Mouse (Mus musculus): Measurements from ENCODE around the gene Gramd1c. TPM values are rescaled to one million over a fixed set of nuclear protein-coding genes. Genes with fewer than 3 reads are reported as not detected.

Gramd1c gene
- polyA plus RNA-seq (2012; ENCODE audit: insufficient read depth, low replicate concordance): 1.5 TPM in 1 of 2 replicates, not detected in the other

- H3K4me1 ChIP-seq: peaks cover 20% of the 10 kb centered on the region
- no peak for TF ChIP-seq FLI1 (IDR thresholded peaks at IDR 0.05; ENCODE audit: low read length)
- TF ChIP-seq GATA1 (IDR thresholded peaks at IDR 0.05; ENCODE audit: borderline replicate concordance, low read length): no peak
- no peaks in the 10 kb centered on the region for H3K9me3 ChIP-seq
- H3K27me3 ChIP-seq (replicated peaks): peaks cover 10% of the 10 kb centered on the region
- no peaks in the 10 kb centered on the region for H3K36me3 ChIP-seq (replicated peaks; ENCODE audit: low read length)
- peak within 1 kb of the TSS; percentile 92 for H3K4me3 ChIP-seq (replicated peaks)
Measured at GRCm38 (mm10) chr16:44063025-44063894, at the start of gene Gramd1c. Gramd1c (minus strand) TSS chr16:44063345.

- H3K27me3 ChIP-seq (replicated peaks): no peaks in the 10 kb centered on the region
- H3K4me3 ChIP-seq (replicated peaks): no peak overlapping the region
- H3K9me3 ChIP-seq: no peaks in the 10 kb centered on the region
- peaks cover 9% of the 10 kb centered on the region for H3K4me1 ChIP-seq
- peaks cover 88% of the 10 kb centered on the region for H3K36me3 ChIP-seq (replicated peaks; ENCODE audit: low read length)
- TF ChIP-seq FLI1 (IDR thresholded peaks at IDR 0.05; ENCODE audit: low read length) (no peak), GATA1 (IDR thresholded peaks at IDR 0.05; ENCODE audit: borderline replicate concordance, low read length) (no peak)
Measured at GRCm38 (mm10) chr16:44109002-44109401, 45.9 kb upstream of the Gramd1c start.

GRCm38 (mm10) chr16:44105211-44105610 is 42.1 kb upstream of the Gramd1c start:
- peaks cover 93% of the 10 kb centered on the region for H3K36me3 ChIP-seq (replicated peaks; ENCODE audit: low read length)
- no peak overlapping the region for H3K4me3 ChIP-seq (replicated peaks)
- no peak for TF ChIP-seq GATA1 (IDR thresholded peaks at IDR 0.05; ENCODE audit: borderline replicate concordance, low read length)
- TF ChIP-seq FLI1 (IDR thresholded peaks at IDR 0.05; ENCODE audit: low read length): no peak
- H3K27me3 ChIP-seq (replicated peaks): no peaks in the 10 kb centered on the region
- peaks cover 9% of the 10 kb centered on the region for H3K4me1 ChIP-seq
- no peaks in the 10 kb centered on the region for H3K9me3 ChIP-seq

GRCm38 (mm10) chr16:44103806-44104766 is 40.9 kb upstream of the Gramd1c start:
- TF ChIP-seq FLI1 (IDR thresholded peaks at IDR 0.05; ENCODE audit: low read length) (no peak), GATA1 (IDR thresholded peaks at IDR 0.05; ENCODE audit: borderline replicate concordance, low read length) (no peak)
- peaks cover 5% of the 10 kb centered on the region for H3K4me1 ChIP-seq
- H3K36me3 ChIP-seq (replicated peaks; ENCODE audit: low read length): peaks cover 93% of the 10 kb centered on the region

GRCm38 (mm10) chr16:44102925-44103324 is 39.8 kb upstream of the Gramd1c start:
- H3K36me3 ChIP-seq (replicated peaks; ENCODE audit: low read length): peaks cover 93% of the 10 kb centered on the region
- H3K4me1 ChIP-seq: no peaks in the 10 kb centered on the region
- TF ChIP-seq GATA1 (IDR thresholded peaks at IDR 0.05; ENCODE audit: borderline replicate concordance, low read length) (no peak), FLI1 (IDR thresholded peaks at IDR 0.05; ENCODE audit: low read length) (no peak)
- no peaks in the 10 kb centered on the region for H3K27me3 ChIP-seq (replicated peaks)
- no peaks in the 10 kb centered on the region for H3K9me3 ChIP-seq
- no peak overlapping the region for H3K4me3 ChIP-seq (replicated peaks)

More at GRCm38 (mm10) chr16:44103806-44104766, 40.9 kb upstream of the Gramd1c start:
- Histone ChIP-seq H3K27me3 (replicated peaks) (no peaks in the 10 kb centered on the region), H3K4me3 (replicated peaks) (no peak overlapping the region), H3K9me3 (no peaks in the 10 kb centered on the region)

GRCm38 (mm10) chr16:44101181-44101710 is 38.1 kb upstream of the Gramd1c start:
- Histone ChIP-seq H3K36me3 (replicated peaks; ENCODE audit: low read length) (peaks cover 92% of the 10 kb centered on the region), H3K9me3 (no peaks in the 10 kb centered on the region), H3K4me1 (no peaks in the 10 kb centered on the region), H3K27me3 (replicated peaks) (no peaks in the 10 kb centered on the region), H3K4me3 (replicated peaks) (no peak overlapping the region)
- TF ChIP-seq GATA1 (IDR thresholded peaks at IDR 0.05; ENCODE audit: borderline replicate concordance, low read length) (no peak), FLI1 (IDR thresholded peaks at IDR 0.05; ENCODE audit: low read length) (no peak)

GRCm38 (mm10) chr16:44099377-44099776 is 36.2 kb upstream of the Gramd1c start:
- TF ChIP-seq FLI1 (IDR thresholded peaks at IDR 0.05; ENCODE audit: low read length) (no peak), GATA1 (IDR thresholded peaks at IDR 0.05; ENCODE audit: borderline replicate concordance, low read length) (no peak)
- no peaks in the 10 kb centered on the region for H3K4me1 ChIP-seq
- no peak overlapping the region for H3K4me3 ChIP-seq (replicated peaks)
- no peaks in the 10 kb centered on the region for H3K9me3 ChIP-seq
- no peaks in the 10 kb centered on the region for H3K27me3 ChIP-seq (replicated peaks)
- peaks cover 98% of the 10 kb centered on the region for H3K36me3 ChIP-seq (replicated peaks; ENCODE audit: low read length)

- TF ChIP-seq GATA1 (IDR thresholded peaks at IDR 0.05; ENCODE audit: borderline replicate concordance, low read length) (no peak), FLI1 (IDR thresholded peaks at IDR 0.05; ENCODE audit: low read length) (no peak)
- Histone ChIP-seq H3K4me3 (replicated peaks) (no peak overlapping the region), H3K27me3 (replicated peaks) (no peaks in the 10 kb centered on the region), H3K36me3 (replicated peaks; ENCODE audit: low read length) (peaks cover 97% of the 10 kb centered on the region), H3K9me3 (no peaks in the 10 kb centered on the region), H3K4me1 (0 out of 2 replicates have a peak, but pooled peaks cover 3% of the 10 kb centered on the region)
Measured at GRCm38 (mm10) chr16:44087650-44088049, 24.5 kb upstream of the Gramd1c start.

- TF ChIP-seq FLI1 (IDR thresholded peaks at IDR 0.05; ENCODE audit: low read length): no peak
- no peak for TF ChIP-seq GATA1 (IDR thresholded peaks at IDR 0.05; ENCODE audit: borderline replicate concordance, low read length)
- H3K36me3 ChIP-seq (replicated peaks; ENCODE audit: low read length): no peaks in the 10 kb centered on the region
- peaks cover 22% of the 10 kb centered on the region for H3K4me1 ChIP-seq
- no peak overlapping the region for H3K4me3 ChIP-seq (replicated peaks)
- H3K9me3 ChIP-seq: no peaks in the 10 kb centered on the region
- H3K27me3 ChIP-seq (replicated peaks): peaks cover 7% of the 10 kb centered on the region
Measured at GRCm38 (mm10) chr16:44061341-44061740, 1.8 kb downstream of the Gramd1c start.

Data from megakaryocyte, embryonic 14.5 days (primary cell).